8 mouse cellular contexts compared by ENCODE assay signal in genomic region chr2:168230026-168230728, GRCm38 (mm10). TPM values are rescaled to one million over a fixed set of nuclear protein-coding genes. Genes with fewer than 3 reads are reported as not detected.
A peak's percentile ranks its signal among the peaks of the same experiment; 100 is the strongest.
DNase-seq lines count a peak whose midpoint lies in the region; ATAC-seq lines count a peak whose summit lies in the region.

Gm20716 (minus strand) TSS chr2:168230364.
Dpm1 (minus strand) TSS chr2:168230591.
Mocs3 (plus strand) TSS chr2:168230622.

- peaks cover 7% of the 10 kb centered on the region for H3K36me3 ChIP-seq in heart, embryonic 11.5 days (ENCODE audit: control insufficient read depth, insufficient read depth, low read length)
- H3K36me3 ChIP-seq in kidney, embryonic 16.5 days (ENCODE audit: insufficient read depth, low read length): peaks cover 35% of the 10 kb centered on the region
- peaks cover 15% of the 10 kb centered on the region for H3K36me3 ChIP-seq in liver, embryonic 11.5 days (ENCODE audit: control insufficient read depth, insufficient read depth, low read length)
- H3K36me3 ChIP-seq in stomach, embryonic 14.5 days (ENCODE audit: control insufficient read depth, insufficient read depth, low read length): peaks cover 15% of the 10 kb centered on the region

- H3K4me2 ChIP-seq in heart, embryonic 11.5 days: peak within 1 kb of the TSS; percentile 89
- H3K4me2 ChIP-seq in kidney, embryonic 16.5 days (replicated peaks; ENCODE audit: low read depth, low read length): peak within 1 kb of the TSS; percentile 99
- H3K4me2 ChIP-seq in liver, embryonic 11.5 days: peak within 1 kb of the TSS; percentile 91
- H3K4me2 ChIP-seq in stomach, embryonic 14.5 days (replicated peaks; ENCODE audit: low read depth, low read length): peak within 1 kb of the TSS; percentile 99

- peak; percentile 92 for ATAC-seq in erythroblast, adult 5-6 weeks (replicated peaks; ENCODE audit: low FRiP score, poor library complexity, severe bottlenecking)
- ATAC-seq in heart, embryonic 11.5 days (replicated peaks; ENCODE audit: insufficient number of reproducible peaks, low FRiP score, low TSS enrichment): peak; percentile 80
- peak; percentile 84 for ATAC-seq in kidney, embryonic 16.5 days (ENCODE audit: low FRiP score, low TSS enrichment)
- ATAC-seq in liver, embryonic 11.5 days (replicated peaks; ENCODE audit: low FRiP score): peak; percentile 86
- peak; percentile 78 for ATAC-seq in stomach, embryonic 14.5 days (ENCODE audit: insufficient number of reproducible peaks, insufficient read depth, low FRiP score, low read depth)

- no peaks in the 10 kb centered on the region for H3K9me3 ChIP-seq in heart, embryonic 11.5 days (replicated peaks; ENCODE audit: control insufficient read depth, low read length)
- H3K9me3 ChIP-seq in kidney, embryonic 16.5 days (ENCODE audit: low read length): no peaks in the 10 kb centered on the region
- no peaks in the 10 kb centered on the region for H3K9me3 ChIP-seq in liver, embryonic 11.5 days (ENCODE audit: control insufficient read depth, low read length)
- H3K9me3 ChIP-seq in stomach, embryonic 14.5 days (ENCODE audit: control insufficient read depth, low read depth, low read length): no peaks in the 10 kb centered on the region

- peak within 1 kb of the TSS; percentile 93 for H3K27ac ChIP-seq in heart, embryonic 11.5 days (ENCODE audit: low read depth, low read length)
- peak within 1 kb of the TSS; percentile 97 for H3K27ac ChIP-seq in kidney, embryonic 16.5 days (ENCODE audit: low read length)
- H3K27ac ChIP-seq in liver, embryonic 11.5 days (ENCODE audit: low read depth, low read length): peak within 1 kb of the TSS; percentile 56
- H3K27ac ChIP-seq in stomach, embryonic 14.5 days (ENCODE audit: low read length): peak within 1 kb of the TSS; percentile 92

- H3K27me3 ChIP-seq in heart, embryonic 11.5 days (ENCODE audit: control insufficient read depth, insufficient read depth, low read length): no peaks in the 10 kb centered on the region
- no peaks in the 10 kb centered on the region for H3K27me3 ChIP-seq in kidney, embryonic 16.5 days (ENCODE audit: insufficient read depth, low read length)
- no peaks in the 10 kb centered on the region for H3K27me3 ChIP-seq in liver, embryonic 11.5 days (replicated peaks; ENCODE audit: control insufficient read depth, insufficient read depth, low read length)
- H3K27me3 ChIP-seq in stomach, embryonic 14.5 days (ENCODE audit: control insufficient read depth, insufficient read depth, low read length): no peaks in the 10 kb centered on the region

- WGBS in heart, embryonic 11.5 days (ENCODE audit: insufficient replicate concordance): under 1% methylated on average over 70 of the region's 73 CpGs
- WGBS in kidney, embryonic 16.5 days: under 1% methylated on average over 71 of the region's 73 CpGs
- WGBS in liver, embryonic 11.5 days: under 1% methylated on average over 69 of the region's 73 CpGs
- WGBS in stomach, embryonic 14.5 days: under 1% methylated on average over 73 of the region's 73 CpGs

- peak within 1 kb of the TSS; percentile 98 for H3K4me3 ChIP-seq in heart, embryonic 11.5 days (ENCODE audit: low read depth, low read length)
- peak within 1 kb of the TSS; percentile 94 for H3K4me3 ChIP-seq in kidney, embryonic 16.5 days (ENCODE audit: low read length)
- peak within 1 kb of the TSS; percentile 99 for H3K4me3 ChIP-seq in liver, embryonic 11.5 days (ENCODE audit: low read depth, low read length)
- H3K4me3 ChIP-seq in stomach, embryonic 14.5 days (ENCODE audit: low read depth, low read length): peak within 1 kb of the TSS; percentile 100

- H3K4me1 ChIP-seq in heart, embryonic 11.5 days (ENCODE audit: control insufficient read depth, insufficient read depth, low read length): peaks cover 22% of the 10 kb centered on the region
- peaks cover 29% of the 10 kb centered on the region for H3K4me1 ChIP-seq in kidney, embryonic 16.5 days (ENCODE audit: insufficient read depth, low read length)
- H3K4me1 ChIP-seq in liver, embryonic 11.5 days (replicated peaks; ENCODE audit: control insufficient read depth, insufficient read depth, low read length): peaks cover 21% of the 10 kb centered on the region
- peaks cover 21% of the 10 kb centered on the region for H3K4me1 ChIP-seq in stomach, embryonic 14.5 days (ENCODE audit: control insufficient read depth, insufficient read depth, low read length)

- peak; percentile 88 to 92 for DNase-seq in B cell, adult 2 months
- peak; percentile 96 for DNase-seq in brain, adult 2 months (ENCODE audit: low read depth, low spot score)
- peak; percentile 87 for DNase-seq in liver, embryonic 11.5 days (ENCODE audit: low spot score)
- peak; percentile 94 for DNase-seq in naive thymus-derived CD4-positive, alpha-beta T cell, adult 2 months (ENCODE audit: low read depth)

- H3K9ac ChIP-seq in heart, embryonic 11.5 days (ENCODE audit: low read depth, low read length): peak within 1 kb of the TSS; percentile 90
- H3K9ac ChIP-seq in kidney, embryonic 16.5 days (replicated peaks; ENCODE audit: low read length): peak within 1 kb of the TSS; percentile 97
- H3K9ac ChIP-seq in liver, embryonic 11.5 days (ENCODE audit: low read depth, low read length): peak within 1 kb of the TSS; percentile 97
- H3K9ac ChIP-seq in stomach, embryonic 14.5 days (replicated peaks; ENCODE audit: low read depth, low read length): peak within 1 kb of the TSS; percentile 73

RNA-seq across cellular contexts. Expression of gene Gm20716, which starts in this region (rescaled TPM):
- total RNA-seq in erythroblast, adult 5-6 weeks (2015; ENCODE audit: low replicate concordance): 15.5 and 30.9 TPM in 2 replicates
- total RNA-seq in erythroblast, adult 5-6 weeks (2017; ENCODE audit: low replicate concordance): 29.1 and 31.1 TPM in 2 replicates
- 17.2 and 19.4 TPM in 2 replicates for polyA plus RNA-seq in heart, embryonic 11.5 days (2014; fragmentation: Nextera tagmentation; extraction: Ambion mirVana)
- polyA plus RNA-seq in kidney, embryonic 16.5 days (2015; fragmentation: Nextera tagmentation; extraction: Ambion mirVana): 16.7 and 18.6 TPM in 2 replicates
- 14.6 and 17.1 TPM in 2 replicates for polyA plus RNA-seq in liver, embryonic 11.5 days (2014; fragmentation: Nextera tagmentation; extraction: Ambion mirVana)
- polyA plus RNA-seq in stomach, embryonic 14.5 days (2014; fragmentation: Nextera tagmentation; extraction: Ambion mirVana): 29.9 and 31.9 TPM in 2 replicates

RNA-seq across cellular contexts. Expression of gene Dpm1, which starts in this region (rescaled TPM):
- 113 and 131 TPM in 2 replicates for total RNA-seq in erythroblast, adult 5-6 weeks (2015; ENCODE audit: low replicate concordance)
- 37.8 and 105 TPM in 2 replicates for total RNA-seq in erythroblast, adult 5-6 weeks (2017; ENCODE audit: low replicate concordance)
- 74.5 and 85.1 TPM in 2 replicates for polyA plus RNA-seq in heart, embryonic 11.5 days (2014; fragmentation: Nextera tagmentation; extraction: Ambion mirVana)
- 82.2 and 99.4 TPM in 2 replicates for polyA plus RNA-seq in kidney, embryonic 16.5 days (2015; fragmentation: Nextera tagmentation; extraction: Ambion mirVana)
- 106 TPM in 2 replicates for polyA plus RNA-seq in liver, embryonic 11.5 days (2014; fragmentation: Nextera tagmentation; extraction: Ambion mirVana)
- polyA plus RNA-seq in stomach, embryonic 14.5 days (2014; fragmentation: Nextera tagmentation; extraction: Ambion mirVana): 82.3 and 102 TPM in 2 replicates

RNA-seq across cellular contexts. Expression of gene Mocs3, which starts in this region (rescaled TPM):
- 1.0 and 1.3 TPM in 2 replicates for total RNA-seq in erythroblast, adult 5-6 weeks (2015; ENCODE audit: low replicate concordance)
- total RNA-seq in erythroblast, adult 5-6 weeks (2017; ENCODE audit: low replicate concordance): 2.4 TPM in 1 of 2 replicates, not detected in the other
- 4.1 and 4.5 TPM in 2 replicates for polyA plus RNA-seq in heart, embryonic 11.5 days (2014; fragmentation: Nextera tagmentation; extraction: Ambion mirVana)
- polyA plus RNA-seq in kidney, embryonic 16.5 days (2015; fragmentation: Nextera tagmentation; extraction: Ambion mirVana): 6.0 and 6.2 TPM in 2 replicates
- polyA plus RNA-seq in liver, embryonic 11.5 days (2014; fragmentation: Nextera tagmentation; extraction: Ambion mirVana): 8.2 and 8.9 TPM in 2 replicates
- polyA plus RNA-seq in stomach, embryonic 14.5 days (2014; fragmentation: Nextera tagmentation; extraction: Ambion mirVana): 6.9 and 7.1 TPM in 2 replicates

Comparison
In these comparisons a context has a peak if more than half of its experiments do, and no peak if none do; other contexts are left out.
1. Peak in every context shown above with its lines: DNase-seq, ATAC-seq, H3K4me3 ChIP-seq and H3K27ac ChIP-seq.